11 mouse cellular contexts compared by ENCODE assay signal in genomic region chr13:95831760-95832159, GRCm38 (mm10). TPM values are rescaled to one million over a fixed set of nuclear protein-coding genes. Genes with fewer than 3 reads are reported as not detected.
DNase-seq lines count a peak whose midpoint lies in the region; ATAC-seq and TF ChIP-seq lines count a peak whose summit lies in the region.
"Had no signal": no experiment of that assay in that cellular context is flagged by ENCODE, and none has a peak within 500 bp of the region (broad histone marks: within the 10 kb centered on the region; RNA-seq: fewer than 3 reads in every experiment).

No protein-coding gene starts in this region.

- no peaks in the 10 kb centered on the region for H3K36me3 ChIP-seq in kidney, adult 2 months (ENCODE audit: control insufficient read depth, insufficient read depth, low read length)
- H3K36me3 ChIP-seq in hindbrain, embryonic 14.5 days (replicated peaks; ENCODE audit: control insufficient read depth, insufficient read depth), result no peaks in the 10 kb centered on the region
- H3K36me3 ChIP-seq: liver, embryonic 15.5 days had no signal

- TF ChIP-seq POLR2A in kidney, adult 2 months (IDR thresholded peaks at IDR 0.05; ENCODE audit: low read depth, low read length), result no peak

- TF ChIP-seq CTCF in kidney, adult 2 months (conservative IDR thresholded peaks at IDR 0.05; ENCODE audit: insufficient read depth, insufficient read length, low read depth, low read length), result no peak

- no peak for ATAC-seq in hindbrain, embryonic 14.5 days (ENCODE audit: low FRiP score)
- ATAC-seq: forebrain, embryonic 14.5 days had no signal

- no peak overlapping the region for H3K27ac ChIP-seq in kidney, adult 2 months (ENCODE audit: insufficient read depth, low read depth, low read length)
- no peak overlapping the region for H3K27ac ChIP-seq in hindbrain, embryonic 14.5 days
- H3K27ac ChIP-seq: embryonic facial prominence, embryonic 13.5 days; liver, embryonic 15.5 days had no signal

- H3K9me3 ChIP-seq in hindbrain, embryonic 14.5 days (ENCODE audit: control insufficient read depth, low read length), result no peaks in the 10 kb centered on the region
- H3K9me3 ChIP-seq: embryonic facial prominence, embryonic 13.5 days; liver, embryonic 15.5 days had no signal

- peaks cover 7% of the 10 kb centered on the region for H3K4me1 ChIP-seq in kidney, adult 2 months (ENCODE audit: control insufficient read depth, insufficient read depth, low read length)
- H3K4me1 ChIP-seq in hindbrain, embryonic 14.5 days (replicated peaks; ENCODE audit: control insufficient read depth, insufficient read depth, low read length), result no peaks in the 10 kb centered on the region

- peak; percentile 62 to 84 for DNase-seq in adrenal gland, adult (ENCODE audit: inconsistent age in 2 of 2, low spot score in 1 of 2)
- no peak for DNase-seq in adrenal gland, adult 18-20 months (ENCODE audit: low spot score in 2 of 2)
- DNase-seq in kidney, adult 2 months, result peak; percentile 26
- no peak for DNase-seq in kidney, adult 18-20 months
- peak; percentile 25 for DNase-seq in adrenal gland, postnatal 25 days
- DNase-seq in kidney, postnatal 4 days, result peak; percentile 10 to 41
- no peak for DNase-seq in hindbrain, embryonic 14.5 days (ENCODE audit: low spot score)
- no peak for DNase-seq in gastrocnemius, postnatal 4 days (ENCODE audit: low spot score in 2 of 2)

- no peaks in the 10 kb centered on the region for H3K27me3 ChIP-seq in kidney, adult 2 months (replicated peaks; ENCODE audit: control insufficient read depth, insufficient read depth, low read length)
- H3K27me3 ChIP-seq in hindbrain, embryonic 14.5 days (ENCODE audit: control insufficient read depth, insufficient read depth, low read length), result no peaks in the 10 kb centered on the region
- H3K27me3 ChIP-seq: embryonic facial prominence, embryonic 13.5 days; liver, embryonic 15.5 days had no signal

- H3K9ac ChIP-seq in hindbrain, embryonic 14.5 days, result no peak overlapping the region
- H3K9ac ChIP-seq: embryonic facial prominence, embryonic 13.5 days; liver, embryonic 15.5 days had no signal

- H3K4me2 ChIP-seq in hindbrain, embryonic 14.5 days (replicated peaks), result no peak overlapping the region
- H3K4me2 ChIP-seq: embryonic facial prominence, embryonic 13.5 days; liver, embryonic 15.5 days had no signal

- no peak overlapping the region for H3K4me3 ChIP-seq in kidney, adult 2 months (ENCODE audit: insufficient read depth, low read depth, low read length)
- no peak overlapping the region for H3K4me3 ChIP-seq in hindbrain, embryonic 14.5 days (replicated peaks; ENCODE audit: low read length)
- H3K4me3 ChIP-seq: embryonic facial prominence, embryonic 13.5 days; liver, embryonic 15.5 days had no signal

RNA-seq across cellular contexts. Expression of gene Iqgap2, which starts 60.0 kb away (rescaled TPM):
- total RNA-seq in adrenal gland, adult 18-20 months (2021), result 100 to 1,000 TPM; 123 to 137 TPM
- 10.5 and 12.5 TPM in 2 replicates for polyA plus RNA-seq in kidney, adult 2 months (2012; rRNA removed)
- total RNA-seq in adrenal gland, postnatal 25 days (2021), result 147 and 157 TPM in 2 replicates
- polyA plus RNA-seq in hindbrain, embryonic 14.5 days (2014; fragmentation: Nextera tagmentation; extraction: Ambion mirVana), result 3.8 and 4.4 TPM in 2 replicates
- total RNA-seq in gastrocnemius, postnatal 4 days (2021), result 10 to 100 TPM; 10.2 to 11.5 TPM

Comparison
In these comparisons a context has a peak if more than half of its experiments do, and no peak if none do; other contexts are left out.
1. DNase-seq: peak in adrenal gland, adult (2 of 2), kidney, adult 2 months (single experiment), adrenal gland, postnatal 25 days (single experiment) and kidney, postnatal 4 days (2 of 2); none in adrenal gland, adult 18-20 months (0 of 2), kidney, adult 18-20 months (single experiment), hindbrain, embryonic 14.5 days (single experiment) and gastrocnemius, postnatal 4 days (0 of 2).
2. RNA of gene Iqgap2, which starts 60.0 kb away (total RNA-seq): 147 to 157 TPM in adrenal gland, postnatal 25 days and 123 to 137 TPM in adrenal gland, adult 18-20 months; 10.2 to 11.5 TPM in gastrocnemius, postnatal 4 days; every median in the first group is over 4 times any median in the second.